Mouse (Mus musculus): ENCODE data around the gene Ap4s1.

Gene Ap4s1

DNA sequence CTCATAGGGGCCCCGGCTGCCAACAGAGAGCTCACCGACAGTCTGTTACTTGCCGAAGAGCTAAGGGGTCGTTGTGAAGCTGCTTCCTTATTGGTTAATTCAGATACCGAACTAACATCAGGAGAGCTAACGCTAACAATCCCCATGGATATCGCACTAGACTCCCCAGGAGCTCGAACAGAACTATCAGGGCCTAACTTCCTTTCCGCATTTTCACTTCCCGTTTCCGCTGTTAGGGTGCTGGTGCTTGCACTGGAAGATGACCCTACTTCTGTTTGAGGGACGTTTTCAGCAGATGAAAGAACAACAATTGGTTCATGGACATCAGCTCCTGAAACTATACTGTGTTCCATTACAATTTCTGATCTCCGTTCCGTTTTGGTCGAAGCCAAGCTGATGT is 77.9 kb downstream of the Ap4s1 start:
- no peak for DNase-seq (ENCODE audit: low spot score in 2 of 2)

DNA sequence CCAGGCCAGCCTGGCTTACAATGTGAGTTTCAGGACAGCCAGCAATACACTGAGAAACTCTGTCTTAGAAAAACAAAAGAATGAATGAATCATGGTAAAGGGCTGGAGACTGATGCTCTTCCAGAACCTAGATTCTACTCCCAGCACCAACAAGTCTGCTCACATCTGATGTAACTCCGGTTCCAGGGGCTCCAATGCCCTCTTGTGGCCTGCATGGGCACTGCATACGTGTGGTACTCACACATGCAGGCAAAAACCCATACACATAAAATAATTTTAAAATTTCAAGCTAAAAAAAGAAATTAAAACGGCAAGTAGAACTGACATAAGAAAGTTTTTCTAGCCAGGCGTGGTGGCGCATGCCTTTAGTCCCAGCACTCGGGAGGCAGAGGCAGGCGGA is 94.0 kb downstream of the Ap4s1 start:
- no peak for DNase-seq (ENCODE audit: low spot score in 2 of 2)
